Mouse (Mus musculus) myocyte (in vitro differentiated cells): ENCODE results near the gene Pstk.

Experiments
- CEBPB ChIP-seq: IDR thresholded peaks from 2 replicates; pipeline ENCODE4 v1.6.1; 2011; ENCODE audit warnings: mild to moderate bottlenecking, moderate library complexity; ENCODE audit not compliant: poor library complexity, insufficient read depth, severe bottlenecking
- E2F4 ChIP-seq: IDR thresholded peaks from one replicate; pipeline ENCODE4 v1.6.1; 2011; ENCODE audit warnings: mild to moderate bottlenecking, control low read depth, moderate library complexity; ENCODE audit not compliant: insufficient read depth
- MAX ChIP-seq: IDR thresholded peaks from one replicate; pipeline ENCODE4 v1.6.1; 2011; ENCODE audit warnings: low read depth, mild to moderate bottlenecking, control low read depth
- MYOD1 ChIP-seq, 3 experiments: IDR thresholded peaks; one replicate each; pipeline ENCODE4 v1.6.1; 2011; ENCODE audit warnings: control low read depth in 2 of 3, low read depth in 2 of 3, mild to moderate bottlenecking in 2 of 3, moderate library complexity in 1 of 3; ENCODE audit not compliant: insufficient read length in 2 of 3, control insufficient read depth in 1 of 3
- MYOG ChIP-seq, 3 experiments: IDR thresholded peaks; one replicate each; pipeline ENCODE4 v1.6.1; 2011; ENCODE audit warnings: control low read depth in 2 of 3, low read depth in 2 of 3, mild to moderate bottlenecking in 2 of 3; ENCODE audit not compliant: insufficient read length in 2 of 3, control insufficient read depth in 1 of 3, insufficient read depth in 1 of 3
- POLR2A ChIP-seq: IDR thresholded peaks from one replicate; pipeline ENCODE4 v1.6.1; 2011; ENCODE audit warnings: low read depth, mild to moderate bottlenecking, control low read depth, moderate library complexity; ENCODE audit not compliant: insufficient read length
- POLR2AphosphoS2 ChIP-seq: IDR thresholded peaks from one replicate; pipeline ENCODE4 v1.6.1; 2011; ENCODE audit warnings: low read depth, control low read depth; ENCODE audit not compliant: insufficient read length
- SRF ChIP-seq: IDR thresholded peaks from one replicate; pipeline ENCODE4 v1.6.1; 2011; ENCODE audit warnings: low read depth; ENCODE audit not compliant: control insufficient read depth, insufficient read length
- TCF12 ChIP-seq: IDR thresholded peaks from one replicate; pipeline ENCODE4 v1.6.1; 2011; ENCODE audit warnings: mild to moderate bottlenecking, control low read depth; ENCODE audit not compliant: poor library complexity, insufficient read depth, severe bottlenecking
- USF1 ChIP-seq: IDR thresholded peaks from one replicate; pipeline ENCODE4 v1.6.1; 2011; ENCODE audit warnings: low read depth, mild to moderate bottlenecking, control low read depth, moderate library complexity

- no peak for TF ChIP-seq POLR2AphosphoS2
- no peak for TF ChIP-seq MYOG (IDR thresholded peaks at IDR 0.05; ENCODE audit: control insufficient read depth in 1 of 3, insufficient read depth in 1 of 3, insufficient read length in 2 of 3, low read depth in 2 of 3)
- no peak for TF ChIP-seq POLR2A
- TF ChIP-seq MYOD1 (IDR thresholded peaks at IDR 0.05; ENCODE audit: control insufficient read depth in 1 of 3, insufficient read length in 2 of 3, low read depth in 2 of 3) = no peak
- TF ChIP-seq CEBPB = no peak
- TF ChIP-seq MAX = no peak
- TF ChIP-seq USF1 = no peak
- TF ChIP-seq E2F4 = no peak
- no peak for TF ChIP-seq TCF12
- TF ChIP-seq SRF = no peak
Observed at GRCm38 (mm10) chr7:131371470-131371860, 524 bp downstream of the Pstk start.
